Mouse (Mus musculus): ENCODE data around the gene Dera.

DNA sequence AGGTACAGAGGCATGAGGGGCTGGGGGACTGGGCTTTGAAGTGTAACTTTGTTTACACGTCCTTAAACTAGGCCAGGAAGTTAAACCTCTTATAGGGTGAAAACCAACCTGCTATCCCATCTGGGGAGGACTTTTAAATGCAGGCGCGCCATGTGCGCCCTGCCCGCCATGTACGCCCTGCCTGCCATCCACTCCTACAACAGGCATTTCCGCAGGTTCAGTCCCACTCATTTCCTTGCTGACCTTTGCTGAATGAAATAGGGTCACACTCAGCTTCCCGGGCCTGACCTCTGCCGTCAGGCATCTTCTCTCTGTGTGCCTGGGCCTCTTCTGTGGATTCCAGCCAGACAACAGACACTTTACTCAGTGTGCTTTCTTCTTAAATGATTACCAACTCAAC lies 50.3 kb downstream of the Dera start:
- no peak for TF ChIP-seq CTCF (IDR thresholded peaks at IDR 0.05; ENCODE audit: low read depth)
- no peak for TF ChIP-seq EP300 (optimal IDR thresholded peaks at IDR 0.05)
